33 mouse cellular contexts compared by ENCODE assay signal in genomic region chr3:152933737-152934136, GRCm38 (mm10). TPM values are rescaled to one million over a fixed set of nuclear protein-coding genes. Genes with fewer than 3 reads are reported as not detected.
"Had no signal": no experiment of that assay in that cellular context is flagged by ENCODE, and none has a peak within 500 bp of the region (broad histone marks: within the 10 kb centered on the region; RNA-seq: fewer than 3 reads in every experiment).

No protein-coding gene starts in this region.

- H3K4me1 ChIP-seq: intestine, embryonic 15.5 days had no signal

- H3K4me2 ChIP-seq: heart, embryonic 11.5 days; heart, embryonic 12.5 days; heart, embryonic 13.5 days; heart, embryonic 15.5 days; hindbrain, embryonic 12.5 days; hindbrain, embryonic 13.5 days; hindbrain, embryonic 14.5 days; hindbrain, embryonic 15.5 days; intestine, embryonic 15.5 days; kidney, embryonic 15.5 days had no signal

- H3K27me3 ChIP-seq: heart, embryonic 12.5 days; heart, embryonic 13.5 days; heart, embryonic 15.5 days; hindbrain, embryonic 12.5 days; hindbrain, embryonic 13.5 days; hindbrain, embryonic 15.5 days; intestine, embryonic 15.5 days; kidney, embryonic 15.5 days had no signal

- H3K9ac ChIP-seq: heart, embryonic 12.5 days; heart, embryonic 13.5 days; heart, embryonic 15.5 days; hindbrain, embryonic 12.5 days; hindbrain, embryonic 13.5 days; hindbrain, embryonic 14.5 days; hindbrain, embryonic 15.5 days; intestine, embryonic 15.5 days; kidney, embryonic 15.5 days had no signal

- H3K4me3 ChIP-seq: heart, embryonic 10.5 days; heart, embryonic 12.5 days; heart, embryonic 13.5 days; heart, embryonic 15.5 days; hindbrain, embryonic 10.5 days; hindbrain, embryonic 12.5 days; hindbrain, embryonic 13.5 days; hindbrain, embryonic 15.5 days; intestine, embryonic 15.5 days; kidney, embryonic 15.5 days; layer of hippocampus, adult 2 months; left cerebral cortex, adult 2 months had no signal

- H3K27ac ChIP-seq: heart, embryonic 10.5 days; heart, embryonic 13.5 days; heart, embryonic 15.5 days; hindbrain, embryonic 10.5 days; hindbrain, embryonic 12.5 days; hindbrain, embryonic 13.5 days; hindbrain, embryonic 14.5 days; hindbrain, embryonic 15.5 days; hindbrain, postnatal 0 days; intestine, embryonic 15.5 days; kidney, embryonic 15.5 days; kidney, postnatal 0 days; layer of hippocampus, adult 2 months; left cerebral cortex, adult 2 months had no signal

- H3K36me3 ChIP-seq: heart, embryonic 10.5 days; heart, embryonic 12.5 days; heart, embryonic 13.5 days; heart, embryonic 15.5 days; hindbrain, embryonic 10.5 days; hindbrain, embryonic 12.5 days; hindbrain, embryonic 13.5 days; hindbrain, embryonic 15.5 days; intestine, embryonic 15.5 days; kidney, embryonic 15.5 days had no signal

- H3K9me3 ChIP-seq: heart, embryonic 10.5 days; heart, embryonic 12.5 days; heart, embryonic 13.5 days; heart, embryonic 15.5 days; hindbrain, embryonic 10.5 days; hindbrain, embryonic 12.5 days; hindbrain, embryonic 13.5 days; hindbrain, embryonic 15.5 days; intestine, embryonic 15.5 days; kidney, embryonic 15.5 days had no signal

- DNase-seq: heart, postnatal 14 days; heart, postnatal 36 days; heart, postnatal 4 days; kidney, adult 11 months; kidney, adult 18-20 months; kidney, adult 2 months; kidney, adult 8-10 months; kidney, adult 9 months; kidney, postnatal 10 days; kidney, postnatal 14 days; kidney, postnatal 25 days; kidney, postnatal 36 days; kidney, postnatal 4 days; layer of hippocampus, adult 9-11 months; layer of hippocampus, postnatal 36 days had no signal

RNA-seq across cellular contexts. Expression of gene St6galnac5, which starts 48.3 kb away (rescaled TPM):
- total RNA-seq: heart, postnatal 14 days; heart, postnatal 25 days; heart, postnatal 36 days; hematopoietic stem cell, adult 5-6 weeks had no signal
